Mouse (Mus musculus) kidney, embryonic 16.5 days (tissue): ENCODE data around the gene Erap1. TPM values are rescaled to one million over a fixed set of nuclear protein-coding genes. Genes with fewer than 3 reads are reported as not detected.
"Not testable (repeated sequence)": the region's sequence is repeated elsewhere in the genome, so short reads cannot be mapped to it uniquely, and the experiment has no call there.

Experiments
- ATAC-seq: fragments of 200-750 bp; cut with Nextera tagmentation; 2 replicates; pipeline ENCODE4 v1.8.0; 2017; ENCODE audit warnings: moderate TSS enrichment; ENCODE audit not compliant: low FRiP score, low TSS enrichment
- H3K27ac ChIP-seq: fragments of 300-500 bp; sonication (generic); 2 replicates; pipeline ENCODE4 v1.5.1; 2014; ENCODE audit warnings: low read length
- H3K27me3 ChIP-seq: fragments of 300-500 bp; sonication (generic); 2 replicates; pipeline ENCODE4 v1.6.1; 2014; ENCODE audit warnings: low read length, control low read depth, mixed read lengths; ENCODE audit not compliant: insufficient read depth
- H3K36me3 ChIP-seq: fragments of 300-500 bp; sonication (generic); 2 replicates; pipeline ENCODE4 v1.6.1; 2014; ENCODE audit warnings: low read length, control low read depth, mixed read lengths; ENCODE audit not compliant: insufficient read depth
- H3K4me1 ChIP-seq: fragments of 300-500 bp; sonication (generic); 2 replicates; pipeline ENCODE4 v1.6.1; 2014; ENCODE audit warnings: low read length, control low read depth, mixed read lengths; ENCODE audit not compliant: insufficient read depth
- H3K4me2 ChIP-seq: fragments of 300-500 bp; sonication (generic); replicated peaks from 2 replicates; pipeline ENCODE4 v1.6.1; 2014; ENCODE audit warnings: low read depth, low read length
- H3K4me3 ChIP-seq: fragments of 300-500 bp; sonication (generic); 2 replicates; pipeline ENCODE4 v1.5.1; 2014; ENCODE audit warnings: mild to moderate bottlenecking, low read length
- H3K9ac ChIP-seq: fragments of 300-500 bp; sonication (generic); replicated peaks from 2 replicates; pipeline ENCODE4 v1.6.1; 2014; ENCODE audit warnings: low read length
- H3K9me3 ChIP-seq: fragments of 300-500 bp; sonication (generic); 2 replicates; pipeline ENCODE4 v1.6.1; 2016; ENCODE audit warnings: low read length, control low read depth
- WGBS: fragments of 180-500 bp; shearing (Covaris S2); extraction: QIAGEN DNeasy Blood & Tissue Kit; methylation state at CpG from one replicate; pipeline ENCODE4 v1.1.7; 2014; 5-methylcytosine and 5-hydroxymethylcytosine counted together
- polyA plus RNA-seq: library from polyadenylated mRNA; unstranded; fragments of >200 nt; fragmentation: Nextera tagmentation; extraction: Ambion mirVana; gene quantifications from 2 replicates; pipeline ENCODE4 v1.2.1, GENCODE M21; 2015

Erap1 gene
- 19.3 and 21.4 TPM in 2 replicates for polyA plus RNA-seq

- Histone ChIP-seq H3K27ac (peak within 1 kb of the TSS; percentile 93), H3K36me3 (no peaks in the 10 kb centered on the region), H3K4me3 (peak within 1 kb of the TSS; percentile 68), H3K9me3 (no peaks in the 10 kb centered on the region), H3K27me3 (no peaks in the 10 kb centered on the region), H3K4me2 (peak within 1 kb of the TSS; percentile 79), H3K4me1 (no peaks in the 10 kb centered on the region), H3K9ac (peak within 1 kb of the TSS; percentile 98)
- under 1% methylated on average over 12 of the region's 12 CpGs for WGBS
- ATAC-seq, result peak; percentile 76
Observed at GRCm38 (mm10) chr13:74638793-74639711, at the start of gene Erap1. Erap1 (plus strand) TSS chr13:74639568.

- not testable (repeated sequence) for H3K36me3 ChIP-seq, H3K4me1 ChIP-seq, H3K4me3 ChIP-seq, ATAC-seq, H3K9me3 ChIP-seq, H3K27me3 ChIP-seq, H3K4me2 ChIP-seq, H3K9ac ChIP-seq, H3K27ac ChIP-seq
- 56% methylated on average over 12 of the region's 12 CpGs for WGBS
Observed at GRCm38 (mm10) chr13:74591401-74591821, 48.0 kb upstream of the Erap1 start.

- H3K4me2 ChIP-seq, result not testable (repeated sequence)
- WGBS, result 74% methylated on average over 2 of the region's 2 CpGs
Observed at GRCm38 (mm10) chr13:74591828-74592227, 47.5 kb upstream of the Erap1 start.

DNA sequence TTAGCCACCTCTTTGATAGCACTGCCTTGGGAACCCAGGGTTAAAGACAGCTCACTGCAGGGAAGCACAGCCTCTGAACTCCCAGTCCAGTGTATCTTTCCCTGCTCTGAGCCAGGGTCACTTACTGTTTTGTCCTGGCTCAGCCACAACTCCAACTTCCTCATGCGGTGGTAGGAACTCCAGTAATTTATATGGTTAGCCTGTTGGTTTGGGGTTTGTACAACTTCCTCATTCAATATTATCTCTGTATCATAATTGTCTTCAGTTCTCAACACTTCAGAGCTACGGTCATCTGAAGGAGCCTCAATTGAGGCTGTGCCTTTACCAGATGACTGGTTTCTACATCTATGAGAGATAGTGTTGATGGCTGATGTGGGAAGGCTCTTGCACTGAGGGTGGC, 42.3 kb upstream of the Erap1 start:
- not testable (repeated sequence) for H3K27ac ChIP-seq, H3K4me2 ChIP-seq, H3K4me3 ChIP-seq, ATAC-seq, H3K36me3 ChIP-seq, H3K9ac ChIP-seq, H3K4me1 ChIP-seq, H3K9me3 ChIP-seq, H3K27me3 ChIP-seq
- WGBS, result 88% methylated on average over 2 of the region's 2 CpGs

More at GRCm38 (mm10) chr13:74591828-74592227, 47.5 kb upstream of the Erap1 start:
- not testable (repeated sequence) for H3K9ac ChIP-seq, H3K9me3 ChIP-seq, H3K4me1 ChIP-seq, H3K27me3 ChIP-seq, ATAC-seq, H3K27ac ChIP-seq, H3K4me3 ChIP-seq, H3K36me3 ChIP-seq

GRCm38 (mm10) chr13:74601776-74602175, 37.6 kb upstream of the Erap1 start:
- H3K27me3 ChIP-seq, H3K9ac ChIP-seq, H3K27ac ChIP-seq, H3K36me3 ChIP-seq, H3K4me1 ChIP-seq, ATAC-seq, H3K4me2 ChIP-seq, H3K9me3 ChIP-seq, H3K4me3 ChIP-seq: not testable (repeated sequence)
- no CpG with 5 or more reads among the region's 1 CpGs for WGBS

GRCm38 (mm10) chr13:74617163-74618019, 22.0 kb upstream of the Erap1 start:
- H3K9me3 ChIP-seq, H3K4me1 ChIP-seq, H3K36me3 ChIP-seq, H3K27me3 ChIP-seq: not testable (repeated sequence)
- H3K4me2 ChIP-seq, result peak overlapping the region; percentile 61
- H3K27ac ChIP-seq, result peak overlapping the region; percentile 95
- H3K9ac ChIP-seq, result peak overlapping the region; percentile 69
- H3K4me3 ChIP-seq, result peak overlapping the region; percentile 58
- peak; percentile 99 for ATAC-seq
- WGBS, result 8% methylated on average over 22 of the region's 22 CpGs

GRCm38 (mm10) chr13:74632327-74632726, 7.0 kb upstream of the Erap1 start:
- no peaks in the 10 kb centered on the region for H3K27me3 ChIP-seq
- H3K9ac ChIP-seq, result no peak overlapping the region
- no peak for ATAC-seq
- no peak overlapping the region for H3K4me2 ChIP-seq
- H3K4me1 ChIP-seq, result no peaks in the 10 kb centered on the region
- no peak overlapping the region for H3K4me3 ChIP-seq
- WGBS, result 49% methylated on average over 1 of the region's 1 CpGs
- no peak overlapping the region for H3K27ac ChIP-seq
- no peaks in the 10 kb centered on the region for H3K36me3 ChIP-seq
- H3K9me3 ChIP-seq, result no peaks in the 10 kb centered on the region

DNA sequence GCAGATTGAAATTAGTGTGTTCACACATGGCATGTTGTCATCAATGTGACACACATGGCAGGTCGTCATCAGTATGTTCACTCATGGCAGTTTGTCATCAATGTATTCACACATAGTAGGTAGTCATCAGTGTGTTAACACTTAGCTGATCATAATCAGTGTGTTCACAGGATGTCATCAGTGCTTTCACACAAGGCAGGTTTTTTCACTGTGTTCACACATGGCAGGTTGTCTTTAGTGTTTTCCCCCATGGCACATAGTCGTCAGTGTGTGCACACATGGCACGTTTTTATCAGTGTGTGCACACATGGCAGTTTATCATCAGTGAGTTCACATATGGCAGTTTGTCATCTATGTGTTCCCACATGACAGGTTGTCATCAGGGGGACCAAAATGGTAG, 6.5 kb upstream of the Erap1 start:
- Histone ChIP-seq H3K9ac (no peak overlapping the region), H3K9me3 (no peaks in the 10 kb centered on the region), H3K4me2 (no peak overlapping the region), H3K4me1 (no peaks in the 10 kb centered on the region), H3K27ac (no peak overlapping the region), H3K27me3 (no peaks in the 10 kb centered on the region), H3K4me3 (no peak overlapping the region), H3K36me3 (no peaks in the 10 kb centered on the region)
- no peak for ATAC-seq
- 84% methylated on average over 3 of the region's 3 CpGs for WGBS

DNA sequence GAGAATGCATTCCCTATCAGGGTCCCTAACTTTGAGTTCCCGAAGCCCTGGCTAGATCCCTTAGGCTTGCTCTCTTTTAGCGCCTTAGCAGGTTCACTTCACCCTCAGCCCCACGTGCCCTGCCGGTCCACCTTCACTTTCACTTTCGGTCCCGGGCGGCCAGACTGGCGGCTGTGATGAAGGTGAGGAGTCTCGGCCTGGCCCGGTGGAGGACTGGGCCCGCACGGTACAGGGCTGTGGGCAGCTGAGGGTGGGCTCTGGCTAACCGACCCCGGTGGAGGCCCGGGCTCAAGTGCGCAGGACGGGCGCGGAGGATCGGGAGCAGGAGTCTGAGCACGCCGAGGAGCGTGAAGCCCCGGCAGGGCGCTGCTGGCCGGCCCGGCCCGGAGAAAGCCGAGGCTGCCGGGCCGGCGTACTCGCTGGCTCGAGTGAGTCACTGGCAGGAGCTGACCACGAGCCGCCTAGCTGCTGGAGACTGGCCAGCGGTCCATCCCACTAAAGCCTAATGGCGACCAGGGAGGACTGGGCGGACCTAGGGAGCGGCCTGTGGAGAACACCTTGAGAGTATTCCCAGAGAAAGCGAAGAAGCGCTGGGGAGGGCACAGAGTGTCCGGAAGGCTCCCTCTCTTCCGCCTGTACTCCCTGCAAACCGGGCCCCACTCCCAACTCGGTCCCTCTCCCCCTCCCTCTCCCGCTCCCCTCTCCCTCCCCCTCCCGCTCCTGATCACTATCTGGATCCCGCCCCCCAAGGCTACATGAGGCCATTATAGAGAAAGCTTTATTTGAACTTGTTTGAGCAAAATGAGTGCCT, 549 bp downstream of the Erap1 start:
- Histone ChIP-seq H3K27ac (peak overlapping the region; percentile 93), H3K36me3 (no peaks in the 10 kb centered on the region), H3K9me3 (no peaks in the 10 kb centered on the region), H3K4me2 (peak overlapping the region; percentile 79), H3K4me1 (no peaks in the 10 kb centered on the region), H3K27me3 (no peaks in the 10 kb centered on the region), H3K9ac (peak overlapping the region; percentile 98), H3K4me3 (peak overlapping the region; percentile 68)
- WGBS, result under 1% methylated on average over 46 of the region's 49 CpGs
- peak; percentile 95 for ATAC-seq
